Mouse (Mus musculus) brain, embryonic 14.5 days (tissue): Measurements from ENCODE around the gene Fam189a1.

Source experiments
- CTCF ChIP-seq: fragments of 200-500 bp; IDR thresholded peaks from 2 replicates; pipeline ENCODE4 v1.5.1; 2012; ENCODE audit warnings: inconsistent platforms, mild to moderate bottlenecking, moderate library complexity, borderline replicate concordance; ENCODE audit not compliant: insufficient read depth, insufficient read length; ENCODE audit errors: extremely low read depth
- POLR2A ChIP-seq: fragments of 200-500 bp; IDR thresholded peaks from 2 replicates; pipeline ENCODE4 v1.6.1; 2012; ENCODE audit warnings: mild to moderate bottlenecking, inconsistent platforms, borderline replicate concordance; ENCODE audit not compliant: poor library complexity, insufficient read depth, insufficient read length, severe bottlenecking; ENCODE audit errors: extremely low read depth

GRCm38 (mm10) chr7:64930980-64931379, 225.4 kb downstream of the Fam189a1 start:
- TF ChIP-seq POLR2A, result no peak
- TF ChIP-seq CTCF, result no peak
